Mouse (Mus musculus) embryo, embryonic 10 days (tissue): ENCODE data around the gene Mctp1.
A peak's percentile ranks its signal among the peaks of the same experiment; 100 is the strongest.

ENCODE experiments used
- DNase-seq: peaks from one replicate; pipeline ENCODE4 v3.0.0-alpha.2; 2015; ENCODE audit warnings: low spot score

Gene Mctp1

DNA sequence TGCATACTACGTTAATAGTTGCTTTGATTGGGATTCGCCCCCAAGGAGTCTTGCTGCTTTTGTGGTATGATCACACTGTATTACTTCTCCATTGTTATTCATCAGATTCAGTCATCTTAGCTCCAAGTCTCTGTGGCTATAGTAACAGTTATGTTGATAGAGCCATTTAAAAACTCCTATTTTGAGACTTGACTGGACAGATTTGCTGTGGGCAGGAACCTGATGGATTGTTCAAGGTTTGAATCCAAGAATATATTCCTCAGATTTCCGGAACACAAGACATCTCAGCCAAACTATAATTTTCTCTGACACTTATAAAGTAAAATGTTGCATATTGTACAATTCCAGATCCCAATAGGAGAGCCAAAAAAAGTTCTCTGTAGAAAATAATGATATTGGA is 443.4 kb downstream of the Mctp1 start:
- DNase-seq: no peak

DNA sequence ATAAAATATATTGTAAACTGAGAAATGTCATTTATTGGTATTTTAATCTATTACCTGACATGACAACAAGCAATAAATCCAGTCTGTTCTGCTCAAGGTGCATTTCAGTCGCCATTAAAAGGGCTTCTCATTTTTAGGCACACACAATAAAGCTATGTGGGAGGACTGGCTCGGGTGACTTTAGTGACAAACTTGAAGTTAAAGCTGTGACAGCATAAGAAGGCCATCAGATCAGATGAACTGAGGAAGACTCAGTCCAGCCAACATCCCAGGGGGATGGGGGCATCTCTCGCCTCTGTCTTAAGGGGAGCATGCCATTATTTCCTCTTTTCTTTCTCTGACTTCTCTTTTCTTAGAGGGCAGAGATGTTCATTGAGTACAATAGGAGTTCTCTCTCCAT is 453.7 kb downstream of the Mctp1 start:
- no peak for DNase-seq

DNA sequence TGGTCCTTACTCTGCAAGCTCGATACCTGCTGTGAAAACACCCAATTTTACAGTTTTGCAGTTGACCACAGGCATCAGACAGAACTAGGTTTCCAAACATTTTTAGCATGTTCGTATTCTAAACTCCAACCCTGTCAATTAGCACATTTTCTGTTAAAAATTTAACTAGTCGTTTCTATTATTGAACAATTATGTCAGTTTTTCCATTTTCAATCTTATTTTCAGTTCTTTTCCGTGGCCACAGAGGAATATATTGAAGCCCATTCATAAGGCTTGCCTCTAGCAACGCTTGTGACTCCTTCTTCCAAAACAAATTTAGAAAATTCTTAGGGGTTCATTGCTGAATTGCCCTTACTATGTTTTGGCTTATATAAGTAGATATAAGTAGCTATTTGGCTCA is 456.4 kb downstream of the Mctp1 start:
- no peak for DNase-seq

DNA sequence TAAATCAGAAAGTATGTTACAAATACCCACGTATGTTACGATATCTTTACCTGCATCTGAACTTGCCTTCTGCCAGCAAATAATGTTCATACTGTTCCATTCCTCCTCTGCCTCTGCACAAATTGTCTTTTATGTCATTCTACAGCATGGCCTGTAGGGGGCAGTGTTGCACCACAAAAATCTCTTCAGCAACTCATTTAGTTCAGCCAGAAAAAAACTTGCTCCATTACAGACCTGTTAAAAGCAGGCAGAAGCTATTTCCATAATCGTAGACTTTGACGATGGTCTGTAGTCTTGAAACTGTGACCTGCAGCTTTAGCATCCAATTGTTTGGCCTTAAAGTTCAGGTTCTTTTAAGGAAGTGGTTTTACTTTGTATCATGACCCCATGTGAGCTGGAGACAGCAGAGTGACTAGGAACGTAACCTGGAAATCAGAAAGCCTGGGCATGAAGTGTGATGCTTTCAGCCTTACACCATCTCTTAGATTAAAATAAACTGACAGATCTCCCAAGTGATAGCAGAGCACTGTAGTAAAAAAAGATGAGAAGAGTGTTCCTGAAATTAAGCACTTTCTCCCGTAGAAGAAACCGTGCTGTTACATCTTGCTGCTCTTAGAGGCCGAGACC is 460.4 kb downstream of the Mctp1 start:
- peak; percentile 79 for DNase-seq

DNA sequence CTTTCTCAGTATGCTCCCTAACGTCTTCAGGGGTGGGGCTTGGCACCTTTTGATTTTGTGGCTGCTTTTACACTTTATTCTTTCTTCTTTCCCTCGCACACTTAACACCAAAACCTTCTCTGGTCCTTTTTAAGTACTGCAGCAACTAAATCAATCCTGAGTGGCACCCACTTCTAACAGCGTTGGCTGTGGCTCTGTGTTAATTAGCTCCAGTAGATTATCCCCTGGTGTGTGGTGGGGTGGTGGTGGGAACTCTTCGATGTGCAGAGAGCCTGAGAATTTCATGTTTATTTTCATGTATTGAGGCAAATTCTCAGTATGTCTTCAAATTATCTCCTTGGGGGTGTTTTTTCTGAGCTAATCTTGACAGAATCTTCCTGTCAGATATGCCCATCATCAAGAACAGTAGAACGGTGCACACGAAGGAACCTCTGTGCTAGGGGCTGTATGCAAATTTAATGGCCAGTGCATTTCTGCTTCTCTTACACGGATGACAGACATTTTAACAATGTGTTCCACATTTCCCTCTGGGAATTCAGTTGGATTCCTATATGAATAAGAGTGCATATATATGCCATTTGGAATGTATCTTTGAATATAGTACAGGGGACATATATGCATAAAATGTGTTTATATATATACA is 466.2 kb downstream of the Mctp1 start:
- no peak for DNase-seq

DNA sequence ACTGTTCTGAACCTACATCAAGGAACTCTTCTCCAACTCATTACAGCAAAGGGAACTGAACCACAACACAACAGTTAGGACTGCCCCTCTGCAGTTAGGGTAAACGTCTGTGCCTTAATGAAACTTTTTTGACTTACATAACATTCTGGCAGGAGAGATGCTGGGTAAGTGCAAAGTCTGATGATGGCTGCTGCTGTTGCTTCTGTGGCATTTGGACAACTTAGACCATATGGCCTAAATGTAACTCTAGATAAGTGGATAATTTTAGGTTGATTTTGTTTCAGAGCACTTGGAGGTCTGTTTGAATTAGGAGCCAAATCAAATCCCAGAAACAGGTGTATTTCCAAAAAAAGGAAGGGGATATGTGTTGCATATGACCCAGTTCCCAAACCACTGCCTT is 470.0 kb downstream of the Mctp1 start:
- DNase-seq: no peak

DNA sequence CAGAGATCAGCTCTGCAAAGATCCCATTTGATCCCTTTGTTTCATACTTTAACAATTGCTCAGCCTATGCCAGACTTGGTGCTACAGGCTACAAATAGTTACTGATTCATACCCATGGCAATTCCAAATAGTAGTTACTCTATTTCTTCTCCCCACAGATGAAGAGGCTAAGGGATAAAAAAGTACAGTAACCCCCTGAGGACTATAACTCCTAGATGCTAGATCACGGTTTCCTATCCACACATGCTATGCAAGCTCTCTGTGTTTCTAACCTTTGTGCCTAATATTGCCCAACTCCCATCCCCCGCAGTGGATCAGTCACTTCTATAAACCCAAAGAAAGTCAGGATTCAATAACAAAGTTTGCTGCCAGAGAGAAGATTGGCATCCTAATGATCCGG is 470.7 kb downstream of the Mctp1 start:
- no peak for DNase-seq

DNA sequence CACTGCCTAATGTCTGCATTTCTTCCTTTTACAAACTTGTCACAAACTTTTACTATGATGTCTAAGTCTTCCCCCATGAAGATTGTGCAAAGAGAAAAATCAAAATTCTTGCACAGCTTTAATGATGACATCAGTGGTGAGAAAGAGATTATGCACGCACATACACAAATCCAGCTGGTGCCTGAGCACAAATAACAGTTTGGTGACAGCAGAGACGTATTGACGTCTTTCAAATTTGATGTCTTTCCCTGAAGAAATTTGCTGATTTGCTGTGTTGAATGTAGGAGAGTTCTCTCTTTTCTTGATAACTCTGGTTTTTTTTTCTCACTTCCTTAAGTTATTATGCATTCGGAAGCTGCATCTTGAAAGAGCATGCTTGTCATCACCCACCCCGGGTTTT is 472.7 kb downstream of the Mctp1 start:
- DNase-seq: no peak

DNA sequence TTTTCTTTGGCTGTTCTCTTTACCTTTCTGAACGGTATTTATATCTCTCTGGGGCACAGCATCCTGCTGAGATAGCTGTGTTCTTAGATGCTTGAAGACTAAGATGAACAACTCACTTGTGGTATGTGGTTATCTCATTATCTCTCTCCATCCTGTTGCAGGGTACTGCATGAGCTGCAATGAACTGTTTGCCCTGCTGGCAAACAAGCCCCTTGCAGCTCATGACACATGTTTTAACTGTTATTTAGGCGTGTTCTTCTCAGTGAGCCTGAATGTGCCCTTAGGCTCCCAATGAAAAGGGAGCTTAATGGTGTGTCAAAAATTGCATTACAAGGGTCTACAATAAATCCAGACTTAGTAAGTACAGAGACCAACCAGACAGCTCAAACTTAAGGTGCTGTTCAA is 473.7 kb downstream of the Mctp1 start:
- peak; percentile 22 for DNase-seq

DNA sequence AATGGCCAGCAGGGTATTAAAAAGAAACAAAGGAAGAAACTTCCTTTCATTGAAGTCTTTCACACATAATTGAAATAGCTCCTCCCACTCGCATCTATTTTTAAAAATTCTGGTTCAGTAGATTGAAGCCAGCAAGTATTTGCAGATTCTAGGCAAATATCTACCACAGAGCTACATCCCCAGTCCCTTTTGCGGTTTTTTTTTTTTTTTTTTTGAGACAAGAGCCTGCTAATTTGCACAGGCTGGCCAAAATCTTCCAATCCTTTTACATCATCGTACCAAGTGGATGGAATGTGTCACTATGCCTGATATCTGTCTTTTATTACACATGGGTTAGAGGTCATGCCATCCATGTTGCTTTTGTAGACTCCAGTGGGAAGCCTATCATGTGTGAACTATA is 486.0 kb downstream of the Mctp1 start:
- no peak for DNase-seq

DNA sequence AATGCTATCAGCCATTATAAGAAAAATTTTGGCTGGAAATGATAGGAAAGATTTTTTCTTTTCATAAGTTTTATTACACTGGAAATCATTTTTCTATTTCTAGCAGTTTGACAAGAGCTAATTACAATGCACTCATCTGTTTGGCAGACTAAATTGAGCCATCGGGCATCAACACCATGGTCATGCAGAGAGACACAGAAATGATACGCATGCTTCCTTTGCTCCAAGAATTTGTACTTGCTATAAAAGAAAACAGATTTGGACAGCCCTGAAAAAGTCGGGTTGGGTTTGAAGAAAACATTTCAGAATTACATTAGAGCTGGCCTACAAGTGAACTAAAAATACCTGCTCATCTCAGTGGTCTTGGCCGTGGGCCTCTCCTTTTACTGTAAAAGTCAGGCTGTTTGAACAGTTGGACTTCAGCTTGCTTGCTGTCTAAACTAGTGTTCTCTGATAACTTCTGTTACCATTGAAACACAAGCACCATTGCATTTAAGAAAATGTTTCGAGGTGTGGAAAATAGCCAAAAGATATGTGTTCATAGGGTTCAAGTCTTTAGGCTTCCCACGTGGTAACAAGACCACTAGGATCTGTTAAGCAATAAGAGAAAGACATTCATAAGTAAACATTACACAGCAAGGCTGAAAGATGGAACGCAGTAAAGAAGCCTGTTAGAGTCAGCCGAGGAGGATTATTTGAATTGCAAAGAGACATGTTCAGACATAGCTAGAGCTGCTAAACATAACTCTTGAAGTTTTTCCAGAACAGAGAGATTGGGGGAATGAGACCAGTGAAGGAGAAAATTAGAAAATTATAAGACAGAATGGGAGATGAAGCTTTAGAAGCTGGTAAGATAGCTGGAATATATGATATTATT is 493.8 kb downstream of the Mctp1 start:
- no peak for DNase-seq

DNA sequence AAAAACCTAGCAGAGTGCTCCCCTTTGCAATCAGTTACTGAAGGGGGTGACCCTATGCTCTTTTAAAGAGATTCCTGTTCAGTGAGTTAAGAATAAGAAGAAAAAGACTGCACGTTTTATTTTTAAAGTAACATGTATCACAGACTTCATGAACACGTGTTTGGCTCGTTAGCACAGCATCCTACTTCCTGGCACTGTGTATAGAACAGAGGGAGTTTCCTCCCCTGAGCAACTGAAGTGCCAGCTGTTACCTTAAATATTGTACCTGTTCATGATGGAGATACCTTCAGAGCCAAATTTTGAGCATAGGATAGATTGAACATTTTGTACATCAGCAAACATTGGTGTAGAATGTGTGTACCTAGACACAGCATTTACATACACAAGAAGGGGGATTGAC is 494.7 kb downstream of the Mctp1 start:
- DNase-seq: no peak

DNA sequence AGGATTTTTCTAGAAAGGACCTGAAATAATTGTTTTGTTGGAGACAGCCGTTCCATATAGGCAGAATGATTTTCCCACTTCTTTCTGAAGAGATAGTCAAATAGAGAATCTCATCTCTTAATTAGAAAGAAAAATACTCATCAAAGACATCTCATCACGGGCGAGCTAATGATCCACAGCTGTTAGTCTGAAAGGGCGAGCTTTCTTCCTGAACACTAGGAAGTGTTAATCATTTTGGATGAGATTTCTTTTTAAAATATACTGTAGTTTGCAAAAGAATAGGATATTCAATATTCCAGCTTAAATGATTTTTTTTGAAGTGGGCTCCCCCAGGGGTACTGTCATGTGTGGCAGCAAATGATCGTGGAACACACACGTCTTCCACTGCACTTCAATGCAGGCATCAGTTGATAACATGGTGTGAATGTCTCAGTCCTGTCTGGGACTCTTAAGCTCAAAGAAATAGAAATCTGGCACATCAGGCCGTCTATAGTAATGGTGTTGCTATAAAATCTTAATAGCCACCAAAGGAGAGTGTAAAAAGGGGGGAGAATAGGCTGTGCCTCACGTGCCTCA is 500.3 kb downstream of the Mctp1 start:
- DNase-seq: no peak

DNA sequence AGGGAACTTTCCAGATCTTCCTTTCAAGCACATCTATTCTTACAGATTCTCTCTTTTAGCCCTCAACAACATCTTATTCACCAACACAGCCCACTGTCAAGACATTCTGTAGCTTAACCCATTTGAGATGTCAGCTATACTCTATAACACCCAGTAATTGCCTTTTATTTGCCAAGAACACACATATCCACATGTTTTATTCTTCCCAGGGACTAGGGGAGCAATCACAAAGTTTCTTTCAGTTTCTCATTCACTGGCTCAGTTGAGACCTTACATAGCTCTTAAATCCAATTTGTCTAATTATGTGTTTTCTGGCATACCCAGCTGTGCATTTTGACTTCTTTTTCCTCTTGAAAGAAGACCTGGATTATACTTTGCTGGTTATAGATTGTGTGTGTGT is 508.7 kb downstream of the Mctp1 start:
- DNase-seq: no peak

DNA sequence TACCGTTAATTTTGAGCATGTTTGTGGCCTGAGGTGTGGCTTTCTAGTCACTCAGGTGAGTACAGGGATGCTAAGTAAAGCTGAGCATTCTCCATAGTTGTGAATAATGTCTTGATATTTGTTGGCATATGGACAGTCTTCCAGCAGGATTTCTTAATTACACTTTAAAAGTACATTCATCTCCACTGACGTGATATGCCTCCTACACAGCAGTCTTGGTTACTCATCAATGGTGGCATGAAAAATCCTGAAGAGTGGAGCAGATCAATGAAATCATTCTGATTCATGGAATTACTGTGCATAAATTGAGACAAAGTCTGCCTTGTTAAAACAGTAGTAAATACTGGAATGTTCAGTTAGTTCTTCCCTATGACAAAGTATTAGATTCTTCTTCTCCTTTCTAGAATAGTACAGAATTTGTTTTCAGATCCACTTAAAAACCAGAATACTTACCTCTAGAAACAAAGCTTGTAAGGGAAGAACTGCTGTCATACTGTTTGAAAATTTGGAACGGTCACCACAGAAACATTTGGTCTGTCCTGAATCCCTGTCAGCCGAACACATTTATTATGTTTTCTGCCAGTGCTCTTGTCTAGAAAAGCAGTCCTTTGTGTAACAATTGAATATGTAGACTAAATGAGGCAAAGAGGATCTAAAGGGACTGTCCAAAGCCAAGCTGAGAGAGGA is 511.6 kb downstream of the Mctp1 start:
- no peak for DNase-seq

DNA sequence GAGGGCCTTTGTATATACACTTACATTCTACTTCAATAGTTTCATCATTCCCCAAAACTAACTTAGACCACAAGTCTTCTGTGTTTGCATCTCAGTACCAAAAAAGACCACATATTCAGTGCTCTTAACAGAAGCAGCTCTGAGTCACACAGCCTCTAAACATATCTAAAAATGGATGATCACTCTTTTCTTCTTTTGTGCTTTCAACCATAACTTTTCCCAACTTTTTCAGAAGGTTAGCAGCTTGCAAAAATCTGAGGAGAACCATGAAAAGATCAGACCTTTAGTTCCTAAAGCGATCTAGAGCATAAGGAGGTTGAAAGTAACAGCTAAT is 512.1 kb downstream of the Mctp1 start:
- DNase-seq: no peak

DNA sequence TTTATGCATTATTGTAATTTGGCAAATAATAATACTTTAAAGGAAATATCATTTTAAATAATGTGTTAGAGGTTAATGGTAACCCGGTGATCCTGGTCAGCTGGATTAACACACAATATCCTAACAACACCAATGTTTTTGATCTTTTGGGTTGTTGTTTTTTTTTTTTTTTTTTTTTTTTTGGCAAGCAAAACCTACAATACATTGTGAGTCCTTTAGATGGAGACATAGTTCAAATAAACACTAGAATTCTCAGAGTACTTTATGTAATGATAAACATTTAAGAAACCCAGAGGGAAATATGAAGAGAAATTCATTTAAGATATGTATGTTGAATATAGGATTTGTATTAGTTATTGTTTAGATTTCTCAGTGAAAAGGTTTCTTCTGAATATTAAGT is 534.0 kb downstream of the Mctp1 start:
- no peak for DNase-seq

DNA sequence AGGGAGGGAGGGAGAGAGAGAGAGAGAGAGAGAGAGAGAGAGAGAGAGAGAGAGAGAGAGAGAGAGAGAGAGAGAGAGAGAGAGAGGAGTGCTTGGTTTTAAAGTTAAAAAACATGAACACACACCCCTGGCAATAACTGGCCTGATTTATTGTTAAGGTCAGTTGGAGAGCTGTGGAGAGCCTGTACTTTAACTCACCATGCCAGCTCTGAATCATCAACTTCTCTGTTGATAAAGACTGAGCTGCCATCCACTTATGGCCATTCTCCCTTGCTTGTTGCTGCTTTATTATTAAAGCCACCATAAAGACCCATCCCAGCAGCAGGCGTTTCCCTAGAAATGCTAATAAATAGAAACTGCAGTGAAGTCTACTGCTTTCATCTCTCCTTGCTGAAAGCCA is 542.5 kb downstream of the Mctp1 start:
- DNase-seq: no peak

DNA sequence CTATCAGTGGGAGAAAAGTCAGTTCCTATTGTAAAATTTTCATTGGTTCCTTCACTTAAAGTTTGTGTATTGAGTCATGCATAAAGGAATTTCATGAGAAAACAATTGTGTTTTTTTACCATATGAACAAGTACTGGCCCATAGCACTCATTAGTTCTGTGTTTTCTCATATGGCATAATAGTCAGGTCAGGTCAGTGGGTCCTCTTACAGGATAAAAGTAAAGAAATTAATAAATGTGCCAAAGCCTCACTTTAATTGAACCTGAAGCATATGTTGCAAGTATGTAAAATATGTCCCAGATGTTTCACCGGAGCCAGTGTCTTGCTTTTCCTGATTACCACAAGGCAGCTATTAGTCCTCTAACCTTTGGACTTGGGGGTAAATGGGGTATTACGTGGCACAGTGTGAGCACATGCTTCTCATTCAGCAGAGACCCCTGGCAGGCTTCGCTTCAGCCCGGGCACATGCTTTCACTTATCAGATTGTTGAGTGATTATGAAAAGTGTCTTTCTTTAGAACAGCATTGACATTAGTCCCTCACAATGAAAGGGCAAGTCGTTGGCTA is 543.6 kb downstream of the Mctp1 start:
- DNase-seq: peak; percentile 70

DNA sequence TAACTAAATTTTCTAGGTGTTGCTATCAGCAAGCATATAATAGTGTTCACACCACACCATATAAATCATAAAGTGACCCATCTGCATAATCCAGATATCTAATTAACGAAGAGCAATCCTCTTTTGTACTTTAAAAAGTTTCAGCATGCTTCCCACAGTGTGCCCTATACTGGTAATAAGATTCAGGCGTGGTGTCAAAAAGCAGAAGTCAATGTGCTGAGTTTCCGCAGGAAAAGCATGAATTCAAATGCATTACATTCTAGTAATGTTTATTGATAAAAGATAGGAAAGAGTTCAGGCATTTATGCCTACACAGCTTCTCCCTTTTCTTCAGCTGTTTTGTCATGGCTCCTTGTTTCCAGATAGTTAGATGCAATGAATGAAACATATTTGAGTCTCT is 544.8 kb downstream of the Mctp1 start:
- no peak for DNase-seq

DNA sequence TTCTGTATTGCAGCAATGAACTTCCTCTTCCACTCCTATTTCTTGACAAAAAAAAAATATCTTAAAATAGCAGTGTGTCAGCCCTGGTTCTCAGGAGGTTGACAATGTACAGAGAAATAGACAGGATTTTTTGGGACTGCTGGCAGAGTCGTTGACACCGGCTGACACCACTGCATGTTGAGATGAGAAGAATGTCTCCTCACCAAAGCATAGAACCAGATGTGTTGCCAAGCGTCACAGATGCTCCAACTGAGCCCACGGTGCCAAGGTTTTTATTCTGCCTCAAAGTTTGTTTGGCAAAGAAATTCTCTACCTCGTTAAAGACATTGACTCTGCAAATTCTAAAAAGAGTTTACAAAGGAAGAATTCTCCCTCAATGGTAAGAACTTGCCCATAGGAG is 548.6 kb downstream of the Mctp1 start:
- DNase-seq: no peak

DNA sequence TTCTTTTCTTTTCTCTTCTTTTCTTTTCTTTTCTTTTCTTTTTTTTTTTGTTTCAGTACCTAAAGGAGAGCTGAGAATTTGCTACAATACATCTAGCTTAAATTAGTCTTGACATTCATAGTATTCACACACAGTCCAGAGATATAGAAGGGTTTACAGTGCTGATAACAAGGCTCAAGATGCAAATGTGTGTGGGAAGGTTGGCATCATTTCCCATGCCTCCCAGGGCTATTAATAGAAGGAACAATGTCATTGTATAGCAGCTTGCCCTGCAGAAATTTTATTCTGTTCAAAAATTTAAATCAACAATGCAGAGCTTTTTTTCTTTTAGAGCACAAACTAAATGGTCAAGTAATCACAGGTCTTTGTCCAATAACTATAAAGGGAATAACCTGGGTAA is 564.9 kb downstream of the Mctp1 start:
- no peak for DNase-seq
